Mouse (Mus musculus) bone marrow, adult 2 months (tissue): Measurements from ENCODE around the gene Pkp4.

Experiments
- CTCF ChIP-seq: fragments of 200-500 bp; IDR thresholded peaks from 2 replicates; pipeline ENCODE4 v1.5.1; 2011; ENCODE audit warnings: low read length, control low read depth; ENCODE audit not compliant: control insufficient read depth, insufficient read depth
- POLR2A ChIP-seq: fragments of 200-500 bp; IDR thresholded peaks from 2 replicates; pipeline ENCODE4 v1.6.1; 2011; ENCODE audit warnings: low read depth, mild to moderate bottlenecking, control low read depth, low read length, borderline replicate concordance; ENCODE audit not compliant: control insufficient read depth

DNA sequence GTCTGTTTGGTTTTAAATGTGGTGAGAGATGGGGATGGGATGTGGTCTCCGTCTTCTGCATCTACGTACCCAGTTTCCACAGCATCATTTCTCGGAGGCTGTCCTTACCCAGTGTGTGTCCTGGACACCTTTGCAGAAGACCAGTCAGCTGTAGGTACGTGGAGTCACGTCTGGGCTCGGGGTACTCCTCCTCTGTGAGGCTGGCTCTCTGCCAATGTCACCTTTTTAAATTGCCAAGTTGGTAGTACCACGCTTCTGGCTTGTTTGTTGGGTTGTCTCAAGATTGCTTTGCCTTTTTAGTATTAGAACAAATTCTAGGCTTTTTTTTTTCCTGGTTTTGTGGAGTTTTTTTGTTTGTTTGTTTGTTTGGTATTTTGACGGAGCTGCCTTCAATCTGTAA is 30.8 kb upstream of the Pkp4 start:
- no peak for TF ChIP-seq POLR2A
- no peak for TF ChIP-seq CTCF
